Mouse (Mus musculus): ENCODE measurements around the gene Poll. TPM values are rescaled to one million over a fixed set of nuclear protein-coding genes. Genes with fewer than 3 reads are reported as not detected.
"Not testable (repeated sequence)": the region's sequence is repeated elsewhere in the genome, so short reads cannot be mapped to it uniquely, and the experiment has no call there.

The Poll gene
- polyA plus RNA-seq, 1 experiment from 2014 or later = 19.9 TPM

- Histone ChIP-seq H3K27me3 (no peaks in the 10 kb centered on the region), H3K4me2 (0 out of 2 replicates have a peak overlapping the region, but pooled peaks have one; percentile 5), H3K9me3 (replicated peaks) (no peaks in the 10 kb centered on the region), H3K4me1 (peaks cover 31% of the 10 kb centered on the region), H3K4me3 (replicated peaks) (no peak overlapping the region), H3K27ac (peak overlapping the region; percentile 35), H3K36me3 (peaks cover 43% of the 10 kb centered on the region), H3K9ac (no peak overlapping the region)
- ATAC-seq (replicated peaks; ENCODE audit: low FRiP score) = no peak
- 44% methylated on average over 19 of the region's 19 CpGs for WGBS
Observed at GRCm38 (mm10) chr19:45574941-45575631, 14.8 kb upstream of the Poll start.

GRCm38 (mm10) chr19:45574339-45574898, 14.1 kb upstream of the Poll start:
- no peak overlapping the region for H3K4me3 ChIP-seq (replicated peaks)
- H3K27me3 ChIP-seq = no peaks in the 10 kb centered on the region
- no peak overlapping the region for H3K4me2 ChIP-seq
- no peaks in the 10 kb centered on the region for H3K9me3 ChIP-seq (replicated peaks)
- H3K9ac ChIP-seq = no peak overlapping the region
- no peak for ATAC-seq (replicated peaks; ENCODE audit: low FRiP score)
- H3K4me1 ChIP-seq = peaks cover 35% of the 10 kb centered on the region
- 79% methylated on average over 7 of the region's 7 CpGs for WGBS
- H3K36me3 ChIP-seq = peaks cover 42% of the 10 kb centered on the region
- H3K27ac ChIP-seq = peak overlapping the region; percentile 19; the same call in 1 of the 2 replicates

GRCm38 (mm10) chr19:45573861-45574267, 13.5 kb upstream of the Poll start:
- 22% methylated on average over 6 of the region's 6 CpGs for WGBS
- ATAC-seq (replicated peaks; ENCODE audit: low FRiP score) = peak; percentile 56
- Histone ChIP-seq H3K4me2 (no peak overlapping the region), H3K36me3 (peaks cover 36% of the 10 kb centered on the region), H3K9me3 (replicated peaks) (no peaks in the 10 kb centered on the region), H3K9ac (no peak overlapping the region), H3K27me3 (no peaks in the 10 kb centered on the region), H3K4me1 (peaks cover 38% of the 10 kb centered on the region), H3K27ac (no peak overlapping the region), H3K4me3 (replicated peaks) (no peak overlapping the region)

GRCm38 (mm10) chr19:45573033-45573432, 12.7 kb upstream of the Poll start:
- no peaks in the 10 kb centered on the region for H3K9me3 ChIP-seq (replicated peaks)
- WGBS = 79% methylated on average over 6 of the region's 6 CpGs
- H3K27me3 ChIP-seq = no peaks in the 10 kb centered on the region
- peaks cover 38% of the 10 kb centered on the region for H3K4me1 ChIP-seq
- no peak overlapping the region for H3K4me3 ChIP-seq (replicated peaks)
- no peak for ATAC-seq (replicated peaks; ENCODE audit: low FRiP score)
- peaks cover 28% of the 10 kb centered on the region for H3K36me3 ChIP-seq
- no peak overlapping the region for H3K9ac ChIP-seq
- H3K27ac ChIP-seq = no peak overlapping the region
- H3K4me2 ChIP-seq = no peak overlapping the region

GRCm38 (mm10) chr19:45567367-45567766, 7.0 kb upstream of the Poll start:
- Histone ChIP-seq H3K4me3 (replicated peaks) (no peak overlapping the region), H3K27me3 (no peaks in the 10 kb centered on the region), H3K4me1 (peaks cover 36% of the 10 kb centered on the region), H3K36me3 (peaks cover 8% of the 10 kb centered on the region), H3K9ac (no peak overlapping the region), H3K9me3 (replicated peaks) (no peaks in the 10 kb centered on the region), H3K27ac (no peak overlapping the region), H3K4me2 (no peak overlapping the region)
- 55% methylated on average over 14 of the region's 14 CpGs for WGBS
- no peak for ATAC-seq (replicated peaks; ENCODE audit: low FRiP score)

GRCm38 (mm10) chr19:45565925-45566715, 5.8 kb upstream of the Poll start:
- Histone ChIP-seq H3K27me3 (no peaks in the 10 kb centered on the region), H3K4me1 (peaks cover 36% of the 10 kb centered on the region), H3K9me3 (replicated peaks) (no peaks in the 10 kb centered on the region), H3K4me2 (no peak overlapping the region), H3K4me3 (replicated peaks) (no peak overlapping the region), H3K9ac (no peak overlapping the region), H3K36me3 (no peaks in the 10 kb centered on the region), H3K27ac (no peak overlapping the region)
- no peak for ATAC-seq (replicated peaks; ENCODE audit: low FRiP score)
- 40% methylated on average over 15 of the region's 15 CpGs for WGBS

- Histone ChIP-seq H3K9me3 (replicated peaks) (no peaks in the 10 kb centered on the region), H3K4me1 (peaks cover 28% of the 10 kb centered on the region), H3K9ac (no peak overlapping the region), H3K4me3 (replicated peaks) (no peak overlapping the region), H3K27ac (no peak overlapping the region), H3K4me2 (no peak overlapping the region), H3K36me3 (peaks cover 53% of the 10 kb centered on the region), H3K27me3 (peaks cover 12% of the 10 kb centered on the region; the same call in 1 of the 2 replicates)
- WGBS = 92% methylated on average over 11 of the region's 11 CpGs
- ATAC-seq (replicated peaks; ENCODE audit: low FRiP score) = no peak
Observed at GRCm38 (mm10) chr19:45554136-45554535, 6.2 kb downstream of the Poll start.

GRCm38 (mm10) chr19:45552187-45552586, 8.1 kb downstream of the Poll start:
- Histone ChIP-seq H3K9me3 (replicated peaks) (no peaks in the 10 kb centered on the region), H3K9ac (no peak overlapping the region), H3K4me1 (peaks cover 35% of the 10 kb centered on the region), H3K4me2 (no peak overlapping the region), H3K4me3 (replicated peaks) (no peak overlapping the region), H3K27ac (peak overlapping the region; percentile 30), H3K36me3 (peaks cover 40% of the 10 kb centered on the region), H3K27me3 (peaks cover 15% of the 10 kb centered on the region)
- ATAC-seq (replicated peaks; ENCODE audit: low FRiP score) = peak; percentile 68
- WGBS = 26% methylated on average over 6 of the region's 6 CpGs

- H3K27ac ChIP-seq = no peak overlapping the region
- peaks cover 24% of the 10 kb centered on the region for H3K36me3 ChIP-seq
- H3K27me3 ChIP-seq = peaks cover 35% of the 10 kb centered on the region
Observed at GRCm38 (mm10) chr19:45549948-45550347, 10.4 kb downstream of the Poll start.

GRCm38 (mm10) chr19:45549128-45549915, 11.0 kb downstream of the Poll start:
- Histone ChIP-seq H3K27me3 (peaks cover 35% of the 10 kb centered on the region), H3K9ac (no peak overlapping the region), H3K4me1 (peaks cover 44% of the 10 kb centered on the region), H3K36me3 (peaks cover 18% of the 10 kb centered on the region), H3K4me3 (replicated peaks) (no peak overlapping the region), H3K27ac (no peak overlapping the region), H3K4me2 (no peak overlapping the region), H3K9me3 (replicated peaks) (no peaks in the 10 kb centered on the region)
- no peak for ATAC-seq (replicated peaks; ENCODE audit: low FRiP score)
- 45% methylated on average over 23 of the region's 23 CpGs for WGBS

More at GRCm38 (mm10) chr19:45549948-45550347, 10.4 kb downstream of the Poll start:
- Histone ChIP-seq H3K9ac (no peak overlapping the region), H3K9me3 (replicated peaks) (no peaks in the 10 kb centered on the region), H3K4me1 (peaks cover 38% of the 10 kb centered on the region), H3K4me2 (no peak overlapping the region), H3K4me3 (replicated peaks) (no peak overlapping the region)
- no peak for ATAC-seq (replicated peaks; ENCODE audit: low FRiP score)
- WGBS = 74% methylated on average over 4 of the region's 4 CpGs

GRCm38 (mm10) chr19:45548196-45548595, 12.1 kb downstream of the Poll start:
- not testable (repeated sequence) for H3K36me3 ChIP-seq; ATAC-seq (replicated peaks; ENCODE audit: low FRiP score); H3K4me3 ChIP-seq (replicated peaks)

More at GRCm38 (mm10) chr19:45548196-45548595, 12.1 kb downstream of the Poll start:
- peaks cover 42% of the 10 kb centered on the region for H3K27me3 ChIP-seq
- H3K4me1 ChIP-seq = peaks cover 55% of the 10 kb centered on the region
- H3K27ac ChIP-seq; H3K9ac ChIP-seq; H3K9me3 ChIP-seq (replicated peaks); H3K4me2 ChIP-seq: not testable (repeated sequence)
